Mouse (Mus musculus) C2C12 (cell line): Measurements from ENCODE around the gene Ap3d1.

Experiments used
- CEBPB ChIP-seq: IDR thresholded peaks from one replicate; pipeline ENCODE4 v1.6.1; 2011; ENCODE audit warnings: low read depth, mild to moderate bottlenecking, control low read depth, moderate library complexity
- CTCF ChIP-seq: IDR thresholded peaks from one replicate; pipeline ENCODE4 v1.5.1; 2011; ENCODE audit not compliant: control insufficient read depth, insufficient read depth, insufficient read length
- FOSL1 ChIP-seq: IDR thresholded peaks from one replicate; pipeline ENCODE4 v1.8.0; 2011; ENCODE audit warnings: mild to moderate bottlenecking, low read length; ENCODE audit not compliant: poor library complexity, insufficient read depth, severe bottlenecking
- MAX ChIP-seq: IDR thresholded peaks from one replicate; pipeline ENCODE4 v1.6.1; 2011; ENCODE audit warnings: mild to moderate bottlenecking, control low read depth
- MYOD1 ChIP-seq: IDR thresholded peaks from one replicate; pipeline ENCODE4 v1.6.1; 2011; ENCODE audit warnings: low read depth; ENCODE audit not compliant: control insufficient read depth, insufficient read length
- MYOG ChIP-seq: IDR thresholded peaks from one replicate; pipeline ENCODE4 v1.6.1; 2011; ENCODE audit not compliant: control insufficient read depth, insufficient read length; ENCODE audit errors: extremely low read depth
- USF1 ChIP-seq: IDR thresholded peaks from one replicate; pipeline ENCODE4 v1.6.1; 2011; ENCODE audit warnings: low read depth, mild to moderate bottlenecking, control low read depth, moderate library complexity

DNA sequence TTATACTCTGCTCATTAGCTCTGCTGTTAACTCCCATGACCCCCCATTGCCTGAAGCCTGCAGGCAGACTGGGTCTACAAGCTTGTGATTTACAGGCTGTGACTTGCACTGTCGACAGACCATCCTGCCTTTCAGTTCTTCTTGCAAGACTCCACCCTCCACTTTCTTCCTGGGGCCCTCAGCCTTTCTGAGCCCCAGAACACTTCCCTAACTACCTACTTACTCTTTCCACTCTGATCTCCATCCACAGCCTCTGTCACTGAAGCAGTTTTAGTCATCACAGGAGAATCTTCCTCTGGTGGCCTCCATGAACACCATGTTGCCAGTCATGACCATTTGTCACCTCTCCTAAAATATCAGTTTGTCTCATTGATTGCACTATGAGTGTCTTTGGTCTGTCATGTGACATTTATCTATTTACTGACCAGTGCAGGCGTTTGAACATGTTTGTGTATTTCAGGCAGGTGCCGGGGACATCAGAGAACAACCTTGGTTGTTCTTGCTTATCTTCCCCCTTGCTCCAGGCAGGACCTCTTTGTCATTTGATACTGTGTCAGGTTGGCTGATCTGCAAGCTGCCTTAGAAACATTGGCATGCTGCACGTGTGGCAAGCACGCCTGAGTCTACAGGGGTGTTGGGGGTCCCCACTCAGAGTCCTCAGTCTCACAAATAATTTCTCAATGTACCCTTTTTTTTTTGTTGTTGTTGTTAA, 78.4 kb downstream of the Ap3d1 start:
- TF ChIP-seq USF1 (no peak), CTCF (no peak), MYOD1 (no peak), MAX (no peak), FOSL1 (no peak), CEBPB (no peak), MYOG (no peak)
